22 mouse cellular contexts compared by ENCODE assay signal in the genomic region with DNA sequence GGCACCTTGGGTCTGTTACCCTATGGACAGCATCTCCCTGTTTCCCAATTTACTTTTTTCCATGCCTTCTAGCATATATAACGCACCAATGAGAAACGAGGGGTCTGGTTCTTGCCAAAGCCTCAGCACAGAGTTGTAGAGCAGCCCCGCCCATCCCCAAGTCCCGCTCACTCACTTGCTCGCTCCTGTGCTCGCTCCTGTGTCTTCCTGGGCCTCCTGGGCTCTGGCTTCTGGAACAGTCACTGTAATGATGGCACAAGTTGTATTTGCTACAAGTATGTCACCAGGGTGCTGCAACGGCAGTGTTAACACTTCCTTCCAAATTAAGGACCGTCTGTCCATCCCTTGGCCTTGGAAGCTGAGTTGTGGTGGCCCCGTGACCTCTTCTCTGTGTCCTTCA. TPM values are rescaled to one million over a fixed set of nuclear protein-coding genes. Genes with fewer than 3 reads are reported as not detected.
A peak's percentile ranks its signal among the peaks of the same experiment; 100 is the strongest.
DNase-seq lines count a peak whose midpoint lies in the region; TF ChIP-seq lines count a peak whose summit lies in the region.
"Had no signal": no experiment of that assay in that cellular context is flagged by ENCODE, and none has a peak within 500 bp of the region (broad histone marks: within the 10 kb centered on the region; RNA-seq: fewer than 3 reads in every experiment).

No protein-coding gene starts in this region.

- no peaks in the 10 kb centered on the region for H3K4me1 ChIP-seq in cerebellum, adult 2 months (ENCODE audit: control insufficient read depth, insufficient read depth, low read length)
- H3K4me1 ChIP-seq: forebrain, embryonic 15.5 days; heart, embryonic 15.5 days; hindbrain, embryonic 15.5 days; intestine, embryonic 15.5 days; liver, embryonic 15.5 days had no signal

- DNase-seq in cerebellum, postnatal 10 days = peak; percentile 7 to 15
- no peak for DNase-seq in cerebellum, adult 2 months
- peak; percentile 18 to 42 for DNase-seq in kidney, postnatal 4 days
- no peak for DNase-seq in kidney, adult 18-20 months
- peak; percentile 34 for DNase-seq in thymus, postnatal 4 days
- no peak for DNase-seq in thymus, postnatal 25 days
- DNase-seq in spleen, adult 12 weeks (ENCODE audit: low spot score) = no peak
- DNase-seq: cerebellum, adult 9-11 months; gastrocnemius, postnatal 25 days; kidney, adult 9 months; layer of hippocampus, adult 9-11 months; liver; midbrain, embryonic 14.5 days; right cerebral cortex, postnatal 25 days had no signal

- no peak for TF ChIP-seq POLR2A in cerebellum, adult 2 months (IDR thresholded peaks at IDR 0.05; ENCODE audit: borderline replicate concordance, insufficient read depth, low read length)

- WGBS in cerebellum, adult 2 months = 72% methylated on average over 9 of the region's 9 CpGs

- TF ChIP-seq CTCF in cerebellum, adult 2 months (IDR thresholded peaks at IDR 0.05; ENCODE audit: borderline replicate concordance, insufficient read depth, low read depth, low read length) = no peak

- no peak overlapping the region for H3K4me3 ChIP-seq in cerebellum, adult 2 months (replicated peaks; ENCODE audit: insufficient read depth, low read depth, low read length)
- H3K4me3 ChIP-seq: embryonic facial prominence, embryonic 10.5 days; forebrain, embryonic 15.5 days; heart, embryonic 15.5 days; hindbrain, embryonic 15.5 days; intestine, embryonic 15.5 days; limb, embryonic 10.5 days; liver, embryonic 15.5 days; megakaryocyte, embryonic 14.5 days had no signal

- no peaks in the 10 kb centered on the region for H3K27me3 ChIP-seq in cerebellum, adult 2 months (ENCODE audit: control insufficient read depth, insufficient read depth, low read length)
- H3K27me3 ChIP-seq: forebrain, embryonic 15.5 days; heart, embryonic 15.5 days; hindbrain, embryonic 15.5 days; intestine, embryonic 15.5 days had no signal

- H3K27ac ChIP-seq in cerebellum, adult 2 months (ENCODE audit: insufficient read depth, low read length) = no peak overlapping the region
- H3K27ac ChIP-seq: embryonic facial prominence, embryonic 10.5 days; forebrain, embryonic 15.5 days; heart, embryonic 15.5 days; hindbrain, embryonic 15.5 days; intestine, embryonic 15.5 days; limb, embryonic 10.5 days; liver, embryonic 15.5 days had no signal

RNA-seq across cellular contexts. Expression of gene Nrf1, which starts 49.6 kb away (rescaled TPM):
- 29.3 and 29.6 TPM in 2 replicates for polyA plus RNA-seq in cerebellum, adult 2 months (2012; rRNA removed)

Comparison
In these comparisons a context has a peak if more than half of its experiments do, and no peak if none do; other contexts are left out.
1. DNase-seq: peak in cerebellum, postnatal 10 days (2 of 2), kidney, postnatal 4 days (2 of 2) and thymus, postnatal 4 days (single experiment); none in cerebellum, adult 2 months (0 of 2), kidney, adult 18-20 months (single experiment), thymus, postnatal 25 days (single experiment) and spleen, adult 12 weeks (single experiment).